In the genomic region with DNA sequence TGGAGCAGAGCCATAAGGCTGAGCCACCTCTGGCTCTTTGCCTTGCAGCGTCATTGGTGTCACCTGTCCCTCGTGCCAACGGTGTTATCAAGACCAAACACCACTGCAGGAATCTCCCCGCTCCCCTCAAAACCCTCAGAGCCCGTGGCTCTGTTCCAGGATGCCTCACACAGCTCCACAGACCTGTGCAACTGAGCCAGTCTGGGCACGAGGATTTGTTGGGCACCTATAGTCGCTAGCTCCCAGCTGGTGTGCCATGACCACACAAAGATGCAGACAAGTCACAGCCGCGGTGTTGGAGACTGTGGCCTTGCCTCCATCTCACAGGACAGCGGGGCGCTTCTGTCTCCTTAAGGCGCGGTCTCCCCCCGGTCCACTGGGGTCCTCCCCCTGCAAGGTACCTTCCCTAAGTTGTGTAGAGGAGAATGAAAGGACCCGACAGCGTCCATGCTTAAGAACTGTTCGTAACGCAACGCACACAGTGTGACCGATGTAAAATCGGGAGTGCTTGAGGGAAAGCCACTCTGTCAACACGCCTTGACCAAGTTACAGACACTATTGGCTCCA, we compare ENCODE assay signal across 8 mouse cellular contexts. TPM values are rescaled to one million over a fixed set of nuclear protein-coding genes. Genes with fewer than 3 reads are reported as not detected.
DNase-seq lines count a peak whose midpoint lies in the region; ATAC-seq and TF ChIP-seq lines count a peak whose summit lies in the region.

No protein-coding gene starts in this region.

- DNase-seq in urinary bladder, adult 2 months (ENCODE audit: low spot score): peak; percentile 29
- no peak for DNase-seq in urinary bladder, postnatal 4 days (ENCODE audit: low spot score in 2 of 2)
- DNase-seq in cerebellum, postnatal 14 days: peak; percentile 56 to 64
- DNase-seq in kidney, postnatal 0 days (ENCODE audit: low spot score): no peak
- DNase-seq in lung, postnatal 4 days: peak; percentile 31 to 49
- DNase-seq in spleen, adult 12 weeks (ENCODE audit: low spot score): peak; percentile 74
- no peak for DNase-seq in thymus, postnatal 0 days (ENCODE audit: low spot score)

- peaks cover 9% of the 10 kb centered on the region for H3K36me3 ChIP-seq in heart, embryonic 13.5 days
- 0 out of 2 replicates have a peak, but pooled peaks cover under 1% of the 10 kb centered on the region for H3K36me3 ChIP-seq in kidney, postnatal 0 days (ENCODE audit: insufficient read depth, low read length)

- no peak for TF ChIP-seq CTCF in kidney, postnatal 0 days (IDR thresholded peaks at IDR 0.05; ENCODE audit: low read depth)

- peak overlapping the region; percentile 77 for H3K9ac ChIP-seq in heart, embryonic 13.5 days
- H3K9ac ChIP-seq in kidney, postnatal 0 days (ENCODE audit: low read depth, low read length): no peak overlapping the region

- 1% methylated on average over 22 of the region's 22 CpGs for WGBS in heart, embryonic 13.5 days
- 3% methylated on average over 22 of the region's 22 CpGs for WGBS in kidney, postnatal 0 days

- H3K4me3 ChIP-seq in heart, embryonic 13.5 days: peak overlapping the region; percentile 80
- H3K4me3 ChIP-seq in kidney, postnatal 0 days (replicated peaks; ENCODE audit: low read depth, low read length): peak overlapping the region; percentile 65

- peak overlapping the region; percentile 94 for H3K4me2 ChIP-seq in heart, embryonic 13.5 days
- peak overlapping the region; percentile 85 for H3K4me2 ChIP-seq in kidney, postnatal 0 days (ENCODE audit: low read length)

- no peaks in the 10 kb centered on the region for H3K9me3 ChIP-seq in heart, embryonic 13.5 days
- H3K9me3 ChIP-seq in kidney, postnatal 0 days (replicated peaks; ENCODE audit: low read length): no peaks in the 10 kb centered on the region

- H3K27me3 ChIP-seq in heart, embryonic 13.5 days (replicated peaks): peaks cover 31% of the 10 kb centered on the region
- no peaks in the 10 kb centered on the region for H3K27me3 ChIP-seq in kidney, postnatal 0 days (ENCODE audit: insufficient read depth, low read length)

- H3K4me1 ChIP-seq in heart, embryonic 13.5 days: peaks cover 26% of the 10 kb centered on the region
- peaks cover 6% of the 10 kb centered on the region for H3K4me1 ChIP-seq in kidney, postnatal 0 days (replicated peaks; ENCODE audit: insufficient read depth, low read length)

- ATAC-seq in heart, embryonic 13.5 days (ENCODE audit: extremely low read depth, insufficient number of reproducible peaks, low FRiP score, low TSS enrichment): 0 out of 2 replicates have a peak, but pooled peaks have one; percentile 8
- ATAC-seq in kidney, postnatal 0 days (replicated peaks; ENCODE audit: low FRiP score, low read depth): peak; percentile 26

- peak overlapping the region; percentile 75 for H3K27ac ChIP-seq in heart, embryonic 13.5 days (replicated peaks)
- H3K27ac ChIP-seq in kidney, postnatal 0 days: no peak overlapping the region

RNA-seq across cellular contexts. Expression of a gene that starts 0.6 kb away (rescaled TPM):
- polyA plus RNA-seq in urinary bladder, adult 2 months (2012; rRNA removed): 10.6 and 11.3 TPM in 2 replicates
- polyA plus RNA-seq in heart, embryonic 13.5 days (2015; fragmentation: Nextera tagmentation; extraction: Ambion mirVana): 5.3 and 5.5 TPM in 2 replicates
- polyA plus RNA-seq in kidney, postnatal 0 days (2015; fragmentation: Nextera tagmentation; extraction: Ambion mirVana): 4.0 and 4.3 TPM in 2 replicates
- polyA plus RNA-seq in thymus, postnatal 0 days (2015; fragmentation: Nextera tagmentation; extraction: Ambion mirVana): 4.0 and 4.3 TPM in 2 replicates

RNA-seq across cellular contexts. Expression of a gene that starts 45.3 kb away (rescaled TPM):
- polyA plus RNA-seq in urinary bladder, adult 2 months (2012; rRNA removed): 11.7 and 12.0 TPM in 2 replicates
- 3.8 and 4.3 TPM in 2 replicates for polyA plus RNA-seq in heart, embryonic 13.5 days (2015; fragmentation: Nextera tagmentation; extraction: Ambion mirVana)
- polyA plus RNA-seq in kidney, postnatal 0 days (2015; fragmentation: Nextera tagmentation; extraction: Ambion mirVana): 6.3 and 6.5 TPM in 2 replicates
- polyA plus RNA-seq in thymus, postnatal 0 days (2015; fragmentation: Nextera tagmentation; extraction: Ambion mirVana): 4.6 and 5.1 TPM in 2 replicates

Comparison
In these comparisons a context has a peak if more than half of its experiments do, and no peak if none do; other contexts are left out.
1. DNase-seq: peak in urinary bladder, adult 2 months (single experiment), cerebellum, postnatal 14 days (2 of 2), lung, postnatal 4 days (2 of 2) and spleen, adult 12 weeks (single experiment); none in urinary bladder, postnatal 4 days (0 of 2), kidney, postnatal 0 days (single experiment) and thymus, postnatal 0 days (single experiment).